Mouse (Mus musculus): ENCODE measurements around the gene Cyp2d9.
"Not testable (repeated sequence)": the region's sequence is repeated elsewhere in the genome, so short reads cannot be mapped to it uniquely, and the experiment has no call there.

Cyp2d9 gene

GRCm38 (mm10) chr15:82452133-82452532, 18.9 kb downstream of the Cyp2d9 start:
- not testable (repeated sequence) for DNase-seq

- not testable (repeated sequence) for DNase-seq
These were observed 20.3 kb downstream of the Cyp2d9 start for GRCm38 (mm10) chr15:82453501-82453900.

GRCm38 (mm10) chr15:82456086-82456790, 23.0 kb downstream of the Cyp2d9 start:
- DNase-seq, result not testable (repeated sequence)

- DNase-seq, result no peak
These were observed 24.1 kb downstream of the Cyp2d9 start for GRCm38 (mm10) chr15:82457064-82458021.

GRCm38 (mm10) chr15:82459266-82459665, 26.0 kb downstream of the Cyp2d9 start:
- DNase-seq, result not testable (repeated sequence)

GRCm38 (mm10) chr15:82464701-82465100, 31.5 kb downstream of the Cyp2d9 start:
- DNase-seq, result no peak

GRCm38 (mm10) chr15:82494273-82494672, 61.0 kb downstream of the Cyp2d9 start:
- not testable (repeated sequence) for DNase-seq

Measured in lung, postnatal 36 days (tissue).